Mouse (Mus musculus): ENCODE results near the gene Fhit.

DNA sequence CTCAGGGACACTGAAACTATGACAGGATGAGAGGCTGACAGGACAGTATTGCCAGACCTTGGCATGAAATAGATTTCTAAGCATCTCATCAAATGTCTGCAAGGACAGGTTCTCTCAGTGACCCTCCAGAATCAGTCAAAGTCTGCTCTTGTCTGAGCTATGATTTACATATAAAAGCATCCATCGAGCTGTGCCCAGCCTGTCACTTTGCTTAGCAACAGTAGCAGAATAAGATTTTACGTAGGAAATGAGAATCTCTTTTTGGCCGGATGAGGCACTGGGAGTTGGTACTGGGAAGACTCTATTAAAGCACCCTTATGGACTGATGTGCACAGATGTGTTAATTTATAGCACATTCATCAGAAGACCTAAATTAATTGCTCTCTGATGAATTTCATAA lies 1519.8 kb downstream of the Fhit start:
- TF ChIP-seq GATA1 (IDR thresholded peaks at IDR 0.05; ENCODE audit: low read length) (no peak), TAL1 (IDR thresholded peaks at IDR 0.05; ENCODE audit: low read length) (no peak)

Data from erythroblast, embryonic 14.5 days (primary cell).